8 mouse cellular contexts compared by ENCODE assay signal in genomic region chr7:97788190-97788668, GRCm38 (mm10). TPM values are rescaled to one million over a fixed set of nuclear protein-coding genes. Genes with fewer than 3 reads are reported as not detected.
DNase-seq lines count a peak whose midpoint lies in the region; ATAC-seq and TF ChIP-seq lines count a peak whose summit lies in the region.

Pak1 (plus strand) TSS chr7:97788541.

- no peaks in the 10 kb centered on the region for H3K36me3 ChIP-seq in hindbrain, postnatal 0 days (ENCODE audit: insufficient read depth, low read length)

- no peaks in the 10 kb centered on the region for H3K27me3 ChIP-seq in hindbrain, postnatal 0 days (ENCODE audit: insufficient read depth, low read length)

- no peaks in the 10 kb centered on the region for H3K4me1 ChIP-seq in hindbrain, postnatal 0 days (ENCODE audit: insufficient read depth, low read length)

- peak; percentile 92 for ATAC-seq in hindbrain, postnatal 0 days

- WGBS in hindbrain, postnatal 0 days, result 1% methylated on average over 33 of the region's 46 CpGs

- no peak for TF ChIP-seq CTCF in hindbrain, postnatal 0 days (IDR thresholded peaks at IDR 0.05; ENCODE audit: low read depth)

- DNase-seq in T-cell, adult 2 months (ENCODE audit: low spot score), result peak; percentile 86
- peak; percentile 91 to 94 for DNase-seq in cerebellum, postnatal 25 days
- peak; percentile 81 to 82 for DNase-seq in frontal cortex, postnatal 36 days (ENCODE audit: low spot score in 2 of 2)
- peak; percentile 91 for DNase-seq in hindbrain, postnatal 0 days (ENCODE audit: low spot score)
- DNase-seq in left cerebral cortex, adult 18-20 months (ENCODE audit: low spot score in 2 of 2), result peak; percentile 85
- DNase-seq in lung, postnatal 4 days, result peak; percentile 84 to 85
- peak; percentile 70 for DNase-seq in retina, postnatal 7 days (ENCODE audit: low read depth, low spot score)
- peak; percentile 71 for DNase-seq in urinary bladder, adult 2 months (ENCODE audit: low spot score)

- H3K9ac ChIP-seq in hindbrain, postnatal 0 days (replicated peaks; ENCODE audit: low read length), result peak within 1 kb of the TSS; percentile 88

- H3K4me3 ChIP-seq in hindbrain, postnatal 0 days (ENCODE audit: low read length), result peak within 1 kb of the TSS; percentile 93

- H3K27ac ChIP-seq in hindbrain, postnatal 0 days, result peak within 1 kb of the TSS; percentile 77

- H3K4me2 ChIP-seq in hindbrain, postnatal 0 days (ENCODE audit: low read depth, low read length), result peak within 1 kb of the TSS; percentile 91

- H3K9me3 ChIP-seq in hindbrain, postnatal 0 days (ENCODE audit: low read length), result no peaks in the 10 kb centered on the region

RNA-seq across cellular contexts. Expression of gene Pak1, which starts in this region (rescaled TPM):
- 125 and 137 TPM in 2 replicates for total RNA-seq in hindbrain, postnatal 0 days (2014; rRNA removed)
- polyA plus RNA-seq in hindbrain, postnatal 0 days (2015; fragmentation: Nextera tagmentation; extraction: Ambion mirVana), result 111 and 114 TPM in 2 replicates
- 100 to 1,000 TPM; 423 to 477 TPM for total RNA-seq in left cerebral cortex, adult 18-20 months (2021)
- polyA plus RNA-seq in urinary bladder, adult 2 months (2012; rRNA removed), result 14.6 and 19.2 TPM in 2 replicates

Comparison
In these comparisons a context has a peak if more than half of its experiments do, and no peak if none do; other contexts are left out.
1. Peak in every context shown above with its lines: DNase-seq, ATAC-seq, H3K4me3 ChIP-seq and H3K27ac ChIP-seq.